Mouse (Mus musculus): ENCODE data around the gene Dgkd.

Dgkd gene

DNA sequence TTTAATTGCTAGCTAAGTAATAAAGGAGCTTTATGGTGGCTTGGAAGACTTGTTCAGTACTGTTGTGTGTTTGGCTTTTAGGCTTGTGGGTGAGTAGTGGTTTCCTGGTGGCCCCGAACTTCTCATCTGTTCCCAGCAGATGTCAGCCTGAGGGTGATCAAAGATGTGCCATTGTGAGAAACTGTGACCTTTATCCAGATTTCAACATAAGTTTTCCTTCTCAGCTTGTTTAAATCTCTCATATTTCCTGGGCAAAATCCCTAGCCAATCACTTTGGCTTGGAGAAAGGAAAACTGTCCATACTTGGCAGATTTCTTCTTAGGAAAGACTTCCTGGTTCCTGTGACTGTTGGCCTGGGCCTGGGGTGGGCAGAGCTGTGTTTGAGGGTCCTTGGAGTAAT, 37.9 kb downstream of the Dgkd start:
- DNase-seq, result no peak

DNA sequence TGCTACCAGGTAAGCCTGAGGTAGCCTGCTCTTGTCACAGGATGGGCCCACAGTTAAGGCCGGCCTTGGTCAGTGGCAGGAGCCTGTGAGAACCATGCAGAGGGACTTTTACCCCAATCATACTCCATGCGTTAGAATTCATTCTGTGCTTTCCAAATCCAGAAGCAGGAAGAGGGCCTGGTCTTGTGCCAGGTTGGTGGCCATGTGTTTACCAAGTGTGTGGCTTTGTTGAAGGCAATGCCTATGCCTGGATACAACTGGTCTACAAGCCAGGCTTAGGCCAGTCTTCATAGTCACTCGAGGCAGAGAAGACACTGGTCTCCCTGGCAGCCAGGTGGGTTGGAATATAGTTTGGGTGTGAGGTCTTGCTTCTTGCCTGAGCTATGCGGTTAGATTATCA, 38.5 kb downstream of the Dgkd start:
- peak; percentile 49 to 54 for DNase-seq

DNA sequence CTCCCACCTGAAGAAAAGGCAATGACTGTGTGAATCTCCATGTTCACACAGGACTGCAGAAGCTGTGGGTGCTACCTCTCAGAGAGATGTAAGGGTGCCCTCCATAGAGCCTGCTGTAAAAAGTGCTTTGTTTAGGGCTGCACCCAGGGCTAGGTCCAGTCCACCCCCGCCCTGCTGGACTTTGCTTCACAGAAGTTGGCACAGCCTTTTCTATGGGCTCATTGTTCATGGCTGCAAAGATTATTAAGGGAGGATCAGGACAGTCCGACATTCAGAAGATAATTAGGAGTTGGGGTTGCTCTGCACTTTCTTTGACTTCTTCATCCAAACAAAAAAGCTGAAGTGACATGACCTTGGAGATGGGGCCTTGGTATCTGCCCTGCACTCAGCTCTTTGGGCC, 39.4 kb downstream of the Dgkd start:
- DNase-seq, result peak; percentile 71 to 80

DNA sequence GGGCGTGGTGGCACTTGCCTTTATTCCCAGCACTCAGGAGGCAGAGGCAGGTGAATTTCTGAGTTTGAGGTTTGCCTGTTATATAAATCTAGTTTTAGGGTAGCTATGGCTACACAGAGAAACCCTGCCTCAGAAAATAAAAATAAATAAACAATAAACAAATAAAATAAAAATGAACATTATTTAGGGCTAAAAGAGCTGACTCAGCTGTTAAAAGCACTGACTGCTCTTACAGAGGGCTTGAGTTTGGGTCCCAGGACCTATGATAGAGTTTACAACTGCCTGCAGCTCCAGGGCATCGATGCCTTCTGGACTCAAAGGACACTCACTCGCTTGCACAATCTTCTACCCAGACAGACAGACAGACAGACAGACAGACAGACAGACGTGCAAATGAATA, 40.3 kb downstream of the Dgkd start:
- no peak for DNase-seq

DNA sequence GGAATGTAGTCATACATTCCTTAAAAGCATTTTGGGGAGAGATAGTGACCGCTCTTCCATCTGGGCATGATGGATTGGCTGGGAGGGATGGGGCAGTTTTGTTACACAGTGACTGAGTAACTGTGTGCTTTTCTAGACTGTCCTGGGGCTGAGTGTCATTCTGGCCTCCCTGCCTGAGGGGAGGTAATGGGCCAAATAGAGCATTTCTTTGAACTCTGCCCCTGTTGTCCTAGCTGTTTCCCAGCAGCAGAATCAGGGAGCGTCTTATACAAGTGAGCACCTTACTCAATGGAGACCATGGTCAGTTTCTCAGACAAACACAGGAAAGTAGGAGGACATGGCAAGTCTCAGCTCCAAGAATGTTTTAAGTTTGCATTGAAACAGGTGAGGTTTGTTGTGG, 43.8 kb downstream of the Dgkd start:
- peak; percentile 43 to 68 for DNase-seq

DNA sequence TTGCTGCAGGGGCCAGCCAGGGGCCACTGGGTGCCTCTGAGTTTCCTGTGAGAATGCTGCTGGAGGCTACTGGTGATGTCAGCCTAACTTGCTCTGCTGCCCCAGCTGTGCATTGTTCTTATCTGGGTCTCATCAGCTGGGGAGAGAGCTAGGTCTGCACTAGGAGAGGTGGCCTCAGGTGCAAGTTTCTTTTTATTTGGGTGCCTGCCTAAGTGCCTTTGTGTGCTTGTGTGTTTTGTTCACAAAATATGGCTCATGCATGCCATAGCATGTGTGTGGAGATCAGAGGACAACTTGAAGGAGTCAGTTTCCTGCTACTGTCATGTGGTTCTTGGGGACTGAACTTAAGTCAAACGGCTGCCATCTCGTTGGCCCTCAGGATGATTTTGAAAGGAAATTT, 46.6 kb downstream of the Dgkd start:
- DNase-seq, result no peak

DNA sequence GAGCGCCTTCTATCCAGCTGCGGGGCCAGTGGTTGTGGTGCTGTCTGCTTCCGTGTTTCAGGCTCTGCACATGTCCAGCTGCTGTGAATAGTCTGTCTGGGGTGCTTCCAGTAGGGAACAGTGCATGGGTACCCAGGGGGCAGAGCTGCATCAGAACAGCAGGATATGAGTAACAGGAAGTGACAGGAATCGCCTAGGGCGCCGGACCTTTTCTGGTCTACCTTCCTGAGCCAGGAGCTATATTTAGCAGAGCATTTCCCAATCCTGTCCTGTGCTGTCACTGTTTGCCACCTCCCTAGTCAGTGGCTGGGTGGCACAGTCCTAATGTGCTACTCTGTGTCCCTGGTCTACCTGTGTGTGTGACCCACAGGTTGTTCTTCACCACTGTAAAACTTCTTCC, 47.9 kb downstream of the Dgkd start:
- DNase-seq, result peak; percentile 50 to 80

DNA sequence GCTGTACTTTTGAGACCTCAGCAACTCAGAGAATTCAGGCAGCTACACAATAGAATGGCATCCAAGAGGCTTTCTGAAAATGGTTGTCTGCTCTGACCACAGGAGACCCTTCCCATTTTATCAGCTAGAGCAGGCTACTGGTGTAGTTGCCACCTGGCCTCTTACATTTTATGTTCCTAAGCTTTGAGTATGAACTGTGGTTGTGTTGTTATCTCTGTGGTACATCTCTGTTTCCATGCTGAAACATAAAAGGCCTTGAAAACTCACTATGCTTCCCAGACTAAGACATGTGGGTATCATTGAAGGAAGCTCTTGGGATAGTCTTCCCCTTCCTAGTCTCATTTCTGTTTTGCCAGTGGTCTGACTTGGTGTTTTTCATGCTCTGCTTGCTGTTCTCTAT, 49.1 kb downstream of the Dgkd start:
- no peak for DNase-seq

DNA sequence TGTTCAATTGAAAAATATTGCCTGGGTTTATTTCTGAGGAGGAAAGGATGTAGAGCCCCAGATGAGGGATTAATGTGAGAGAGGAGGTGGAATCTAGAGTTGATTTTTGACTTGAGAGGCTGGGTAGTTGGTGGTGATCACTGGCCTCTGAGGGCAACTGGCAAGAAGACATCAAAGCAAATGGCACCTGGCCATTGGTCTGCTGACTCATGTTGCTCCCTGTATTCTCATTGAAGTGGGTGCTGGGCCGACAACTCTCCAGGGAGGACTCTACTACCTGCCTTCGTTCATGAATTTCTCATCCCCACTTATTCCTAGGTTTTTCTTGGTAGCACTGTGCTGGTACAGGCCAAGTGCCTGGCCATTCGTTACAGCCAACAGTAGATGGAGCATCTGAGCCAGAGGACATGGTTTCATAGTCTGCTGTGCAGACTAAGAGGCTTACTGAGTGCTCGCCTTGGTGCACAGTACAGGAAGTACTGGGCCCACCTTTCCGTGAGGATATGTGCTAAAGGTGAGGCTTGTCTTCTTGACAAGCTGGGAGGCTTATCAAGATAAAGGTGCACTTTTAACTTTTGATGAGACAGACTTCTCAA, 53.4 kb downstream of the Dgkd start:
- DNase-seq, result peak; percentile 82 to 88

DNA sequence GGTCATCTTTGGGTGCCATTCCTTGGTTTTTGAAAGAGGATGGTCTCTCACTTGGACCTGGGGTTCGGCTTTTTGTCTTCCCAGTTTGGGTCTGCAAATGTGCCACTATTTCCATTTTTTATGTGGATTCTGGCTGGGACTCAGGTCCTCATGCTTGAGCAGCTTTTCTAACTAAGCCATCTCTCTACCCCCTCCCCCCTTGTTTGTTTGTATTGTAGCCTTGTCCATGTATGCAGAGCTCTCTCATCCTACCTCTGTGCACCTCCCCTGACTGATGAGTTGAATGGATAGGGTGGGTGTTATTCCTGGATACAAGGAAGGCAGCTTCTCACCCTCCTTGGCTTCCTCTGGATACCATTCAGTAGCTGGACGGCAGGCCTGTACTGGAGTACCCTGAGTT, 54.9 kb downstream of the Dgkd start:
- DNase-seq, result no peak

DNA sequence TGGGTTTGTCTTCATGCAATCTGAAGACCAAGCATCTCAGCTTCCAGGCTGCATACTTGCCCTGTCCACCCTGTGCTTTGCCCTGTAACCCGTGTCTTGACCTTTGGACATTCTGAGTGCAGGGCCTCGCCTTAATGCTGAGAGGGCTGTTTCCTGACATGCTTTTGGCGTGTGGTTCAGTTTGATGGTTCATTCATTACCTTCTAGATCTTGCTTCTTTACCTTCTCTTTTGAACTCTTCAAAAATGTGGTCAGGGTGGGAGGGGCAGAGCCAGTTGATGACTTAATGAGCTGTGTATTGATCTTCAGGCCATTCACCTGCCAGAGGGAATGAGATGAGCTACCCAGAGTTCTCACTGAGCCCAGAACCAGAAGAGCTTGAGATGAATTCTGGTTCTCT, 55.6 kb downstream of the Dgkd start:
- DNase-seq, result peak; percentile 74 to 90

DNA sequence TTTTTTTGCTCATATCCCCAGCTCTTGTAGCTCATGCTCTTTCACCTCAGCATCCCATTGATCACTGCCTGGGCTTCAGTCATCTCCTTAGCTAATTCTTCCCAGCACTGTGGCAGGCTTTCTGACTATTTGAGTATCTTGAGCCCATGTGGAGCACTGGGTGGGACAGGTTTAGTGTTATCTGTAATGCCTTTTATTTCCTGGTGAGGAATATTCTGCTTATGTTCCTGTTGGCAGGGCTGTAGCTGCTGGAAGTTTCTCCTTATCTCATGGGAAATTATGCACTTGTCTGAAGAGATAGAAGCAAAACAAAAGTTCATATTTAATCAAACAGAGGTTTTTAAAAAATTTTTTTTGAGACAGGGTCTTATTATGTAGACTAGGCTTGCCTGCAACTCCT, 56.5 kb downstream of the Dgkd start:
- DNase-seq, result no peak

DNA sequence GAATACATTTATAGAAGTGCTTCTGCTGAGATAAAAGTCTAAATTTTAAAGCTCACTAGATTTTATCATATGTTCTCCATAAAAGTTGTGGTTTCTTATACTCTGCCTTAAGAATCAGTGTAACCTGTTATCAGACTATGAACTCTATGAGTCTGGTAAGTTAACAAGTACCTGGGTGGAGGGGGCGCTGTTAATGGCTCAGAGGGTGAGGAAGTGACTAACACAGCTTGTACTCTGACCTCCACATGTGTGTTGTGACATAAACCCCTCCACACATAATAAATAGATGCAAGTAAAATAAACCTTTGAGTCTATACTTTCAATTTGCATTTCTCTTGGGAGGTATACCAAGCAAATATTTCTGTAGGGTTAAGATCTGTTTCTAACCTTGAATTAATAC, 57.3 kb downstream of the Dgkd start:
- DNase-seq, result no peak

DNA sequence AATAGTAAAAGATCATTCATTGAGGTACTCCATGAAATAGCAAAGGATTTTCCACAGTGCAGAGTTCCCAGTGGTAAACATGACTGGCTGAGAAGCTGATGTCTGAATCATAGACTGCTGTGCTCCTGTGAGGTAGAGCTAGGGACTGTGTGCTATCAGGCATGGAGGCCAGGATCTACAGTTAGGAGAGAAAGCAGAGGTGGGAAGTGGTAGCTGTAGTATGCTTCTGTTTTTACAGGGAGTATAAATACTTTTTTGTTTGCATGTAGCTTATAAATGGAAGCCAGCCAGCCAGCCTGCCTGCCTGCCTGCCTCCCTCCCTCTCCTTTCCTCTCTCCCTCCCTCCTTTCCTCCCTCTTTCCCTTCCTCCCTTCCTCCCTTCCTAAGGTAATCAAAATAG, 60.3 kb downstream of the Dgkd start:
- no peak for DNase-seq

DNA sequence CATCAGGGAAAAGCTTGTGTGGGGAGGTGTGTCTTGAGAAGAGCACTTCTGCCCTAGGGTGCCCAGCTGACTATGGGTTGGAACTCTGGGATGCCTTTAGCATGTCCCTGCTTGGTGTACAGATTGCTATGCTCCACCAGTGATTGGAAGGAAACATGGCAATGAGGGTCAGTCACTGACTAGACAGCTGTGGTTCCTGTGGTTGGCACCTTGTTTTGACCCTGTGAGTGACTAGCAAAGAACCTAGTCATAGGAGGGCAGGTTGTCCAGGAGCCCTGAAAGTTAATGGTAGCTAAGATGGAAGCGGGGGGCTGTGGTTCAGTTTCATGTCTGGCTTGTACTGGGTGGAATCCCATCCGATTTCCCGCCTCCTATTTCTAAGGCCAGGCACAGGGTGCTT, 64.3 kb downstream of the Dgkd start:
- no peak for DNase-seq

DNA sequence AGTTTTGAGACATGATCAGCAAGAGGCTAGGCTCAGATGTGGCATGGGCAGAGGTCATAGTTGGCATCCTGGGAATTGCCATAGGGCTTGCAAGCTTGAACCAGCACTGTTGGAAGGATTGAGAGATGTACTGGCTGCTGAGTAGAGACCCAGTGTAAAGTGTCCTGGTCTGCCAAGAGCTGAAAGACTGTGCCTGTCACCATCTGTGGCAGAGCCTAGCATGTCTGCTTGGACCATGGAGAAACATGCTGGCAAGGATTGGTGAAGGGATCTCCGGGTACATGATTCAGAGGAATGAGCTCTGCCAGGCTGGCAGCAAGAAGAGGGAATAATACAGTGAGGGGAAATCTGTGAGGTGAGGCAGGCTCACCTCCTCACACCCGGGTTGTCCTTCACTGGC, 65.0 kb downstream of the Dgkd start:
- DNase-seq, result no peak

DNA sequence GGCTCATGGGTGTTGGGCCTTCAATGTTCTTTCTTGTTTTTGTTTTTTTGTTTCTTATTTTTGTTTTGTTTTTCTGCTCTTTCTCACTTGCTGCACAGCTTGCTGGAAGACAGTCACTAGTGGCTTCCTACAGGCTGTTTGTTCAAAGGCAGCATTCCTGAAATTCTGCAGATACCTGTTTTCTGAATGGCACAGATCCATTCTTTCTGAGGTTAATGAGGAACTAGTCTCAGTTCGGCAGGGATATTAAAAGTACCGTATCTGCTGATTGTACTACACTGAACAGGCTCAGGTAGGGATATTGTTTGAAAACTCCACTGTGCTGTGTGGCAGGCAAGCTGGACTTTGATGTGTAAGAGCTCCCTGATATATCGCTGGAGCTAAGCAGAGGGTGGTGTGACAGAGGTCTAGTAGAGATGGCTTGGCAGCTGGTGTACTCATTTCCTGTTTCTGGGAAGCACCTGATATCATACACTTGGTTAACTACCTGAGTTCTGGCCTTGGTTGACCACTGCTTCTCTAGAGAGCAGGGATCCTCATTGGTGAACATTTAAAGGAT, 67.0 kb downstream of the Dgkd start:
- DNase-seq, result peak in 1 of 2 experiments; percentile 20

DNA sequence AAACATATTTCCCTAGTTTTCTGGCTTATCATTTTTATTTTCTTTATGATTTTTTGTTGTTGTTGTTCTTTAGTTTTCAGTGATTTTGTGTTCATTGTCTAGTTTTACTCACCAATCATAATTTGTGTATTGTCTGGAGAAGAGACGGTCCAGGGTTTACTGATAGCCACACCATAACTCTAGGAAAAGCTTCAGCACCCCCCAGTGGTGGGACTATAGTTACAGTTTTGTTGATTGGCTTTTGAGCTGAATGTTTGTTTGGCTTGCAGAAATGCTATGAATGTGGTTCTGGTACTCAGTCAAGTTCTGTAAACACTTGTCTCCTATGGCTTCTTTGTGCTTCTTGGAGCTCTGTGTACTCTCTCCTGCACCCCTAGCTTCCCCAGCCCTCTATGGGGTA, 69.6 kb downstream of the Dgkd start:
- peak; percentile 50 to 72 for DNase-seq

DNA sequence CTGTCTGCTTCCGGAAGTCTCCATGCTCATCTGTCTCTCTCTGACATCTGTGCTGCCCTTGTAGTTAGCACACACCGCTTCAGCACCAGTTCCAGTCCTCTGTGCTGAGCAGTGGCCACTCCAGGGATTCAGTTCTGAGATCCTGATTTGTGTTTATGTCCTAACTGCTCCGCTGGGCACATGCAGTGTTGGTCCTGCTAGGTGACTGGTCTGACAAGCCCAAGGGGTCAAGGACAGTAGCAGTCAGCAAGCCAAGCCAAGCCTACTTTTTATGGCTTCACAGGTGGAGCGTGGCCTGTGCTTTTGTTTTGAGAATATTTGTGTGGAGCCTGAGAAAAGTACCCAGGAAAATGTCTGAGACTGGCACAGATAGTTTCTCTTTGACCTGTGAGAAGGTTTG, 71.8 kb downstream of the Dgkd start:
- DNase-seq, result no peak

DNA sequence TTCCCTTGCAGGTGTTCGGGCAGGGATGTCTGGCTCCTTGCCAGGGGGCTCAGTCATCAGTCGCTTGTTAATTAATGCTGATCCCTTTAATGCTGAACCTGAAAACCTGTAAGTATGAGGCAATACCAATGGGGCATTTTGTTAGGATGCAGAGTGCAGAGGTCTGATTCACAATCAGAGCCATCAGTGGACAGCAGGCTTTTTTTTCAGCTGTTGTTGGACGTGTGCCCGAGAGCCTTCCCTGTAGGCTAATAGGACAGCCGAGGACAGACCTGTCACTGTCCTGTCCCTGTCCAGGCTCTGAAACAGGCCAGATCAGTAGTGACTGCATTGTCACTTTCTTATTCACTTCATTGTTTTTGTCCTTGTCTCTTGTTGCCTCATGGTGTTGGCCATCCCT, 76.6 kb downstream of the Dgkd start:
- DNase-seq, result peak in 1 of 2 experiments; percentile 8

DNA sequence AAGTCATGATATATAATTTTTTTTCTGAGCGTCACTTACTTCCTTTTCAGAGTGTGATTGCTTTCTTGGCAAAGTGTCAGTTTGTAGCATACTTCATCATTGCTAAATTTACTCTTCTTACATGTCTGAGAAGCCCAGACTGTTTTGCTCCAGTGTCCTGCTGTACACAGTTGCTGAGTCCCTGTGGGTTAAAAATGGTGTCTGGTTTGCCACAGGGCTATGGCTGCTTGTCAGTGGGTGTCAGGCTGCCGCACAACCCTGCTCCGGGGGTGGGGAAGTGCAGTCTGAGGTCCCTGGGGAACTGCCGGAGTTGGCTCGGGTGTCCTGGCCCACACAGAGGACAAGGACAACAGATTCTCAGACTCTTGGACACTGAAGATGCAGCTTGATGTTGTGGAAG, 80.0 kb downstream of the Dgkd start:
- DNase-seq, result no peak

DNA sequence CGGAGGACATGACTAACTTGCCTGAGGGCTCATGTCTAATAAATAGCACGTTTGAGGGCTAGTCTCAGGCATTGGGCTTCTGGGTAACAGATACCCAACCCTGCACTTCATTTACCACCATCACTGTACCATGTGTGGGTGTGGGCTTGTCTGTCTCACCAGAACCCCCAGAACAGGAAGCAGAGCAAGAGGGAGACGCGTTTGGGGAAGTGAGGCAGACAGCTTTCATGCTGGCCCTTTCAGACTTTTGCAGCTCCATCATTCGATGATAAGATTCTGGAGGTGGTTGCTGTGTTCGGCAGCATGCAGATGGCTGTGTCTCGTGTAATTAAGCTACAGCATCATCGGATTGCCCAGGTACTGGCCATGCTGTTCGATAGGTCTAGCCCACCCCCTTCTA, 82.0 kb downstream of the Dgkd start:
- no peak for DNase-seq

DNA sequence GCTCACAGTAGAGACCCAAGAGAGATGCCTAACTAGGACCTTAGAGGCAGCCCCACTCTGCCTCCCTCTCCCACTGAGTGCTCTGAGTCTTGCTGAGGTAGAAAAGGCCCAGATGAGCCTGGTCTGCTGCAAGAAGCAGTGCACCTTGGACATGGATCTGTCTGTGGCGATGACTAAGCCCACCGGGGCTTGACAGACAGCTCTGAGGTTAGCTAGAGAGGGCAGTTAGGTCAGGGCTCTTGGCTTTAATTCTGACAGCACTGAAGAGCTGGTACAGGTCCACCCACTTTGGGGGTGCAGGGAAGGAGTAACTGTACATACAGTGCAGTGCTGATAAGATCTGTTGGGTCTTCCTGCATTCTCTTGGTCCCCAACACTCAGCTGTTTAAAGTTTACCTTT, 82.5 kb downstream of the Dgkd start:
- no peak for DNase-seq

DNA sequence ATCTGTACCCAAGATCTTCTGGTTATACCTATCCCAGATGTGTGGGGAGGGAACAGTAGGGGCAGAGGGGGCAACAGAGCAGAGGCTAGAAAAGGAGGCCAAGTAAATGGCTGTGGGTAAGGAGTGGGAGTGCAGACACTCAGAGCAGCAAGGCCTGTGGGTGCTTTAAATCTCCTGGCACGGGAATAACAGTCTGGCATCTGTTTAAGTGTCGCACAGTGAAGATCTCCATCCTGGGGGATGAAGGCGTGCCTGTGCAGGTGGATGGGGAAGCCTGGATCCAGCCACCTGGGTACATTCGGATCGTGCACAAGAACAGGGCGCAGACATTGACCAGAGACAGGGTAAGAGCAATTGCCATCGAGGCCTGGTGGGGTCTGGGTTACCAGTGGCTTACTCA, 83.0 kb downstream of the Dgkd start:
- no peak for DNase-seq

DNA sequence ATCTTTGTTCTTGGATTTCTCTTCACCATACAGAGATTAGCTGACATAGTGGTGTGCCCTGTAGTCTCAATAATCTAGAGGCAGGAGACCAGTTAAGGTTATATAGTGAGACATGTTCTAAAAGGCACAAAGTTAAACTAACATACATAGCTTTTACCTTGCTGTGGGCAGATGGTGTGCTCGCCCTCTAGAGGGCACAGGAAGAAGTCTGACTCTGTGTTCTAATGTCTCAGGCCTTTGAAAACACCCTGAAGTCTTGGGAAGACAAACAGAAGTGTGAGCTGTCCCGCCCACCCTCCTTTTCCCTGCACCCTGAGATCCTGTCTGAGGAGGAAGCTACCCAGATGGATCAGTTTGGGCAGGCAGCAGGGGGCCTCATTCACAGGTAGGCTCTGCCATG, 83.4 kb downstream of the Dgkd start:
- no peak for DNase-seq

DNA sequence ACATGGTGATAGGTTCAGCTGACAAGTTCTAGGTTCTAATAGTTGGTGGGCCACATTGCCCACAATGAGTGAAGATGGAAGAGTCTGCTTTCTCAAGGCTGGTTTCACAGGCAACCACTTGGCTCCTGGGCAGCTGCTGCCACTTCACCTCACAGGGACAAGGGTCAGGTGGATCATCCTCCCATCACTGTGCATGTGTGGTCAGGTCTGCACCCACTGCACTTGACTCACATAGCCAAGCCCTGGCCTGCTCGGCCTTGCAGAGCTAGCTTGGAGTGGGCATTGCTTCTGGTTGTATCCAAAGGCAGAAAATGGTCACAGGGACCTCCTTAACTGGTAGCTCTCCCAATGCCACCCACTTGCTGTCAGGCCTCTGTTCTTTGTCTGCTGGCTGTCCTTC, 88.7 kb downstream of the Dgkd start:
- no peak for DNase-seq
